ENCODE assay signal across 18 mouse cellular contexts in genomic region chr17:14339932-14340557, GRCm38 (mm10).
DNase-seq lines count a peak whose midpoint lies in the region; ATAC-seq lines count a peak whose summit lies in the region.
"Had no signal": no experiment of that assay in that cellular context is flagged by ENCODE, and none has a peak within 500 bp of the region (broad histone marks: within the 10 kb centered on the region; RNA-seq: fewer than 3 reads in every experiment).

No protein-coding gene starts in this region.

- no peak overlapping the region for H3K9ac ChIP-seq in heart, embryonic 13.5 days
- H3K9ac ChIP-seq in lung, embryonic 15.5 days = no peak overlapping the region
- no peak overlapping the region for H3K9ac ChIP-seq in midbrain, embryonic 15.5 days
- H3K9ac ChIP-seq in forebrain, embryonic 13.5 days = no peak overlapping the region
- H3K9ac ChIP-seq: liver, embryonic 15.5 days; neural tube, embryonic 13.5 days had no signal

- ATAC-seq in heart, embryonic 13.5 days (ENCODE audit: extremely low read depth, insufficient number of reproducible peaks, low FRiP score, low TSS enrichment) = peak; percentile 31; the same call in 1 of the 2 replicates
- 0 out of 2 replicates have a peak, but pooled peaks have one; percentile 27 for ATAC-seq in lung, embryonic 15.5 days (ENCODE audit: borderline replicate concordance, extremely low read depth, low FRiP score, low TSS enrichment)
- peak; percentile 51 for ATAC-seq in midbrain, embryonic 15.5 days (replicated peaks)
- no peak for ATAC-seq in forebrain, embryonic 13.5 days

- WGBS in heart, embryonic 13.5 days = 31% methylated on average over 5 of the region's 5 CpGs
- 48% methylated on average over 5 of the region's 5 CpGs for WGBS in lung, embryonic 15.5 days
- 26% methylated on average over 5 of the region's 5 CpGs for WGBS in midbrain, embryonic 15.5 days
- WGBS in forebrain, embryonic 13.5 days = 47% methylated on average over 5 of the region's 5 CpGs

- DNase-seq in heart, postnatal 25 days (ENCODE audit: low spot score) = no peak
- no peak for DNase-seq in lung, postnatal 14 days
- peak; percentile 78 for DNase-seq in Muller cell, postnatal 12 days (ENCODE audit: inconsistent ontology term)
- no peak for DNase-seq in right cerebral cortex, postnatal 36 days (ENCODE audit: low spot score in 2 of 2)
- DNase-seq: cerebellum, adult 11 months; heart, adult 18-20 months; kidney, adult 2 months; right cerebral cortex, postnatal 4 days; thymus, postnatal 25 days had no signal

- H3K4me2 ChIP-seq in heart, embryonic 13.5 days = no peak overlapping the region
- H3K4me2 ChIP-seq in lung, embryonic 15.5 days = no peak overlapping the region
- H3K4me2 ChIP-seq in midbrain, embryonic 15.5 days = no peak overlapping the region
- H3K4me2 ChIP-seq in forebrain, embryonic 13.5 days = no peak overlapping the region
- H3K4me2 ChIP-seq: liver, embryonic 15.5 days; neural tube, embryonic 13.5 days had no signal

- no peak overlapping the region for H3K27ac ChIP-seq in heart, embryonic 13.5 days (replicated peaks)
- H3K27ac ChIP-seq in lung, embryonic 15.5 days = no peak overlapping the region
- no peak overlapping the region for H3K27ac ChIP-seq in midbrain, embryonic 15.5 days
- H3K27ac ChIP-seq in forebrain, embryonic 13.5 days = no peak overlapping the region
- H3K27ac ChIP-seq: embryonic facial prominence, embryonic 10.5 days; liver, embryonic 15.5 days; macrophage; neural tube, embryonic 13.5 days had no signal

- H3K4me3 ChIP-seq in heart, embryonic 13.5 days = no peak overlapping the region
- no peak overlapping the region for H3K4me3 ChIP-seq in lung, embryonic 15.5 days
- H3K4me3 ChIP-seq in midbrain, embryonic 15.5 days = no peak overlapping the region
- H3K4me3 ChIP-seq in forebrain, embryonic 13.5 days = no peak overlapping the region
- H3K4me3 ChIP-seq: embryonic facial prominence, embryonic 10.5 days; erythroblast, embryonic 14.5 days; liver, embryonic 15.5 days; neural tube, embryonic 13.5 days had no signal

- intact Hi-C loops in heart, postnatal 25 days (cut with DNase I) = no loop called here

- H3K27me3 ChIP-seq in heart, embryonic 13.5 days (replicated peaks) = peaks cover 61% of the 10 kb centered on the region
- H3K27me3 ChIP-seq in lung, embryonic 15.5 days = no peaks in the 10 kb centered on the region
- no peaks in the 10 kb centered on the region for H3K27me3 ChIP-seq in midbrain, embryonic 15.5 days (replicated peaks)
- H3K27me3 ChIP-seq in forebrain, embryonic 13.5 days = no peaks in the 10 kb centered on the region
- H3K27me3 ChIP-seq: liver, embryonic 15.5 days; neural tube, embryonic 13.5 days had no signal

- no peaks in the 10 kb centered on the region for H3K36me3 ChIP-seq in heart, embryonic 13.5 days
- no peaks in the 10 kb centered on the region for H3K36me3 ChIP-seq in lung, embryonic 15.5 days
- no peaks in the 10 kb centered on the region for H3K36me3 ChIP-seq in midbrain, embryonic 15.5 days (replicated peaks)
- no peaks in the 10 kb centered on the region for H3K36me3 ChIP-seq in forebrain, embryonic 13.5 days (ENCODE audit: poor library complexity, severe bottlenecking)
- H3K36me3 ChIP-seq: embryonic facial prominence, embryonic 10.5 days; liver, embryonic 15.5 days; neural tube, embryonic 13.5 days had no signal

- no peaks in the 10 kb centered on the region for H3K9me3 ChIP-seq in heart, embryonic 13.5 days
- H3K9me3 ChIP-seq in lung, embryonic 15.5 days = no peaks in the 10 kb centered on the region
- H3K9me3 ChIP-seq in midbrain, embryonic 15.5 days = no peaks in the 10 kb centered on the region
- no peaks in the 10 kb centered on the region for H3K9me3 ChIP-seq in forebrain, embryonic 13.5 days (replicated peaks)
- H3K9me3 ChIP-seq: embryonic facial prominence, embryonic 10.5 days; liver, embryonic 15.5 days; neural tube, embryonic 13.5 days had no signal

- H3K4me1 ChIP-seq in heart, embryonic 13.5 days = no peaks in the 10 kb centered on the region
- no peaks in the 10 kb centered on the region for H3K4me1 ChIP-seq in lung, embryonic 15.5 days
- H3K4me1 ChIP-seq in midbrain, embryonic 15.5 days = no peaks in the 10 kb centered on the region
- H3K4me1 ChIP-seq in forebrain, embryonic 13.5 days = no peaks in the 10 kb centered on the region
- H3K4me1 ChIP-seq: liver, embryonic 15.5 days; neural tube, embryonic 13.5 days had no signal
